Mouse (Mus musculus): ENCODE data around the gene Thtpa.

The Thtpa gene

DNA sequence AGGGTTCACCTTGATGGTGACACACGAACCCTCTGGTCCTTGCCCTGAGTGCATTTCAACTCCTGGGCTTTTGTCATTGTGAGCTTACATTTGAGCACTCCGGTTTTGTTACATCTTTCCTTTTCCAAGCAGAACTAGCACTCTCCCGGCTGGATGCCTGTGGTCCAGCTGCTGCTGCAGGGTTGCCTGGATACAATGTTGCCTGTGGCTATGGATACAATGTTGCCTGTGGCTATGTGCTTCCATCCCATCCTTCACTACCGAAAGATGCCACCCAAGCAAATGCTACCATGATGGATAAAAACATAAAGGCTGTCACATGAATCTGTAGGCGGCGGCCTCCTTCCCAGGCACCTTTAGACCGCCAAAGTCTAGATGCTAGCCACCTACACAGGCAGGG, 31.9 kb downstream of the Thtpa start:
- in situ Hi-C loops (cut with MboI, MseI), result no loop called here

DNA sequence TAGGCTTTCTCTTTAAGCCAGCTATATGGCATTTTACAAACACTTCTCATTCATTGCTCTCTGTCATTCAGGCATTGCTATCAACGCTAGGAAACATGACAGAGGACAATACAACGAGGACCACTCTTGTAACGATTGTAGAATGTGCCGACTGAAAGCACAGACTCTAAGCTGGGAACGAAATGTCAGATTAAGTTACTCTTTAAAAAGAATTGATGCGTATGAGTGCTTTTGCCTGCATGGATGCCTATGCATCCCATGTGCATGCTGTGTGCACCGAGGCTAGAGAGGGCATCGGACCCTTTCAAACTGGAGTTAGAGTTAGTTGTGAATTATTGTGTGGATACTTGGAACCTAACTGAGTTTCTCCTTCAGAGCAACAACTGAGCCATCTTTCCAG, 41.1 kb downstream of the Thtpa start:
- in situ Hi-C loops (cut with MboI, MseI), result no loop called here

DNA sequence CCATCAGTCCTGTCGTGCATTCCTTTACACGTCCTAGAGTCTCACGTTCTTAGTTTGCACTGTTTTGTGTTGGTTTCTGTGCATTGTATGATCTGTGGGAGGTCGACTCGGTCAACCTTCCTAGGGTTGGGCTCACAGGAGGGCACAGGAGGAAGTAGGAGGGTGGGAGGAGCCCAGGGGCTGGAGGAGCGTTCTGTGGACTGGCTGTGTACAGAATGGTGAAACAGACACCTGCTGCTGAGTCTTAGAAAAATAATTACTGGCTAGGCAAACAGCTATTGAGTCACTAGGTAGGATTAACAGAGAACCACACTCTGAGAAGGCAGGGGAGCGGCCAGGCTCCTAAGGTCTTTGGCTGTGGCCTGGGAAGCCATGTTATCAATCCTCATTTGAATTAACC, 44.7 kb downstream of the Thtpa start:
- in situ Hi-C loops (cut with MboI, MseI), result no loop called here

DNA sequence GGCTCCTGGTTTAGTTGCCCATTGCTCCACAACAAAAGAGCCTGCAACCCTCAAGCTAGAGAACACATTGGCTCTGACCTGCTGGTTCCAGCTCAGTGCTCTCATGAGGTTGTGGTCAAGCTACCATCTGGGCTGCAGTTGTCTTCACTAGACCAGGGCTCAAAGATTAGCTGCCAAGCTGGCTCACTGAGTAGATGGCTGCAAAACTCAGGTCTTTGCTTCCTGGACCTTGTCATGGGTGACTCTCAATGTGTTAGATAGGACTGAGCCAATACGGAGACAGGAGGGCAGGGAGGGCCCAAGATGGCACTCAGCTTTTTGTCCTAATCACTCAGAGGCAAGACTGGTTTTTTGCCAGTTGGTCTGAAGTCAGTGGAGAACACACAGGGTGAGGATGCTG, 51.7 kb downstream of the Thtpa start:
- in situ Hi-C loops (cut with MboI, MseI), result no loop called here

DNA sequence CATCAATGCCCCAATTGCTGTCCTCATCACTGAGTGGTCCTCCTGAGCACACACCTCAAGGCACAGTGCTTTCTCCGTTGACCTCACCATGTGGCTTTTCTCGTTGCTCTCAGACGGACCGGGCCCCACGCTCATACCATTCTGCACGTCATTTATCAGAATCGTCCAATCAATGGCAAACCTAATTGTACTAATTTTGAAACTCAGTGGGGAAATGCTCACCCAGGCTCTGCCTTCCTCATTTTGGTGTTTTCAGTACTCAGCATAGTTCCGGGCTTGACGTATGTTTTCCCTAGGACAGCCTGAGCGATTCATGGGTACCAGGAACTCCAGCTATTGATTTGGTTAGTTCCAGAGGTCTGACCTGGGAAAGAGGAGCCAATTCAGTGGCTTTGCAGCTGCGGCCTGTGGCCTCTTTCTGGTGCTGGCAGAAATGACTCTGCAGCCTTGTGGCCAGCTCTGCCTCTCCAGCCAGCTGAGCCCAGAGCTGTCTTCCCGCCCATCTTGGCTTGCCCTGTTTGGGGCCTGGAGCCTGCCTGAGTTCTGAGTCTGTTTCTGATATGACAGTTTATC, 52.3 kb downstream of the Thtpa start:
- in situ Hi-C loops (cut with MboI, MseI), result no loop called here

DNA sequence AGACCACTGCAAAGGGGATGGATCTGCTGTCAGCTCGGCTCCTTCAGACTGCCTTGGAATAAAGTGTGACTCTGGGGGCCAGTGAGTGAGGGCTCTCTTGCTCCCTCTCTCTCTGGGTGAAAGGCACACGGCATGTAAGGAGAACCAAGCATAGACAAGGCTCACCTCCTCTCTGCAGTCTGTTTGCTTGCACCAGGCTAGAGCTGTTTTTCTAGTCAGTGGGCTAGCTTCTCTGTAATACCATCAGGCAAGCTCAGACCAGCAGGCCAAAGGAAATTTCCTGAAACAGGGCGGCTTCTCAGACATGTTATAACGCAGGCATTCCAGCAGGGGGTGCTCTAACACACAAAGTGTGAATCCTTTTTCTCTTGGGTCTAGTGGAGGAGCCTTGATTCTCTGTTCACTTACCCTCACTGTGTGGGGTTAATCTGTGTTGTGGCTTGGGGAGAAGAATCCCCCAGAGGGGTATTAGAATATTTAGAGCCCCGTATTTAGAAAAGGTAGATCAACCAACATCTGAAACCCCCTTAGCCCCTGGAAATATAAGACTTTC, 53.9 kb downstream of the Thtpa start:
- in situ Hi-C loops (cut with MboI, MseI), result no loop called here
